Mouse (Mus musculus) brain, embryonic 18.5 days (tissue): ENCODE measurements around the gene Ncapg2.

Source experiments
- DNase-seq: peaks from one replicate; pipeline ENCODE4 v3.0.0-alpha.2; 2012; ENCODE audit warnings: low read depth, low spot score

Gene Ncapg2

GRCm38 (mm10) chr12:116442184-116442583 lies 37.0 kb downstream of the Ncapg2 start:
- no peak for DNase-seq

GRCm38 (mm10) chr12:116449536-116449935 lies 44.3 kb downstream of the Ncapg2 start:
- DNase-seq = no peak

- no peak for DNase-seq
Observed at GRCm38 (mm10) chr12:116460379-116461065, 55.3 kb downstream of the Ncapg2 start.

- DNase-seq = no peak
Observed at GRCm38 (mm10) chr12:116467030-116467429, 61.8 kb downstream of the Ncapg2 start.

GRCm38 (mm10) chr12:116468348-116468747 lies 63.1 kb downstream of the Ncapg2 start:
- no peak for DNase-seq

- DNase-seq = no peak
Observed at GRCm38 (mm10) chr12:116469096-116469495, 63.9 kb downstream of the Ncapg2 start.

GRCm38 (mm10) chr12:116473264-116473663 lies 68.1 kb downstream of the Ncapg2 start:
- no peak for DNase-seq

GRCm38 (mm10) chr12:116473761-116474160 lies 68.6 kb downstream of the Ncapg2 start:
- DNase-seq = no peak

- DNase-seq = no peak
Observed at GRCm38 (mm10) chr12:116474676-116475075, 69.5 kb downstream of the Ncapg2 start.

- no peak for DNase-seq
Observed at GRCm38 (mm10) chr12:116478771-116479170, 73.6 kb downstream of the Ncapg2 start.

GRCm38 (mm10) chr12:116481921-116482320 lies 76.7 kb downstream of the Ncapg2 start:
- DNase-seq = no peak

GRCm38 (mm10) chr12:116483581-116483980 lies 78.4 kb downstream of the Ncapg2 start:
- DNase-seq = no peak

GRCm38 (mm10) chr12:116484991-116485390 lies 79.8 kb downstream of the Ncapg2 start:
- DNase-seq = no peak

- peak; percentile 60 for DNase-seq
Observed at GRCm38 (mm10) chr12:116485591-116486403, 80.6 kb downstream of the Ncapg2 start, which contains the start of gene Ptprn2. TSS of gene Ptprn2 (plus strand) at chr12:116485720.

GRCm38 (mm10) chr12:116486404-116486730 lies 81.2 kb downstream of the Ncapg2 start:
- peak; percentile 22 for DNase-seq

- no peak for DNase-seq
Observed at GRCm38 (mm10) chr12:116488836-116489235, 83.6 kb downstream of the Ncapg2 start.

- no peak for DNase-seq
Observed at GRCm38 (mm10) chr12:116490575-116491356, 85.6 kb downstream of the Ncapg2 start.

GRCm38 (mm10) chr12:116498666-116499065 lies 93.5 kb downstream of the Ncapg2 start:
- DNase-seq = no peak

- DNase-seq = no peak
Observed at GRCm38 (mm10) chr12:116500652-116501051, 95.5 kb downstream of the Ncapg2 start.

GRCm38 (mm10) chr12:116512482-116512881 lies 107.3 kb downstream of the Ncapg2 start:
- no peak for DNase-seq
